Mouse (Mus musculus): ENCODE data around the gene Cdh13.
"Not testable (repeated sequence)": the region's sequence is repeated elsewhere in the genome, so short reads cannot be mapped to it uniquely, and the experiment has no call there.

Cdh13 gene

GRCm38 (mm10) chr8:119352977-119353658, 1069.6 kb downstream of the Cdh13 start:
- no peak for DNase-seq (ENCODE audit: low spot score in 2 of 2)

GRCm38 (mm10) chr8:119353659-119354023, 1070.1 kb downstream of the Cdh13 start:
- no peak for DNase-seq (ENCODE audit: low spot score in 2 of 2)

- DNase-seq (ENCODE audit: low spot score in 2 of 2) = not testable (repeated sequence)
Measured at GRCm38 (mm10) chr8:119356631-119357030, 1073.1 kb downstream of the Cdh13 start.

GRCm38 (mm10) chr8:119358175-119358574, 1074.6 kb downstream of the Cdh13 start:
- no peak for DNase-seq (ENCODE audit: low spot score in 2 of 2)

- no peak for DNase-seq (ENCODE audit: low spot score in 2 of 2)
Measured at GRCm38 (mm10) chr8:119358836-119359235, 1075.3 kb downstream of the Cdh13 start.

GRCm38 (mm10) chr8:119360686-119361295, 1077.3 kb downstream of the Cdh13 start:
- DNase-seq (ENCODE audit: low spot score in 2 of 2) = no peak

Measured in frontal cortex, postnatal 14 days (tissue).